Mouse (Mus musculus) thymus, postnatal 25 days (tissue): ENCODE measurements around the gene Trappc2l.

Source experiments
- DNase-seq: peaks from one replicate; pipeline ENCODE4 v3.0.0; 2022

Trappc2l gene

GRCm38 (mm10) chr8:122584981-122585380, 26.5 kb upstream of the Trappc2l start:
- no peak for DNase-seq

GRCm38 (mm10) chr8:122585411-122585891, 26.0 kb upstream of the Trappc2l start:
- no peak for DNase-seq

GRCm38 (mm10) chr8:122586171-122586570, 25.3 kb upstream of the Trappc2l start:
- DNase-seq, result no peak

GRCm38 (mm10) chr8:122586749-122587148, 24.7 kb upstream of the Trappc2l start:
- DNase-seq, result no peak

GRCm38 (mm10) chr8:122593240-122593639, 18.2 kb upstream of the Trappc2l start:
- no peak for DNase-seq

- no peak for DNase-seq
Measured at GRCm38 (mm10) chr8:122593783-122594507, 17.5 kb upstream of the Trappc2l start.

GRCm38 (mm10) chr8:122596031-122596430, 15.4 kb upstream of the Trappc2l start:
- peak; percentile 52 for DNase-seq

- no peak for DNase-seq
Measured at GRCm38 (mm10) chr8:122600666-122601065, 10.8 kb upstream of the Trappc2l start.

GRCm38 (mm10) chr8:122604640-122605039, 6.8 kb upstream of the Trappc2l start:
- DNase-seq, result no peak

GRCm38 (mm10) chr8:122605367-122605766, 6.1 kb upstream of the Trappc2l start:
- DNase-seq, result no peak

- no peak for DNase-seq
Measured at GRCm38 (mm10) chr8:122606810-122607209, 4.6 kb upstream of the Trappc2l start.

GRCm38 (mm10) chr8:122610209-122610608, 1.2 kb upstream of the Trappc2l start:
- no peak for DNase-seq

GRCm38 (mm10) chr8:122610612-122611277, 695 bp upstream of the Trappc2l start:
- DNase-seq, result no peak

- no peak for DNase-seq
Measured at GRCm38 (mm10) chr8:122616181-122616905, 4.9 kb downstream of the Trappc2l start.

GRCm38 (mm10) chr8:122617947-122618546, 6.6 kb downstream of the Trappc2l start:
- peak; percentile 81 for DNase-seq

GRCm38 (mm10) chr8:122618660-122619378, 7.4 kb downstream of the Trappc2l start:
- no peak for DNase-seq

- no peak for DNase-seq
Measured at GRCm38 (mm10) chr8:122620446-122620845, 9.0 kb downstream of the Trappc2l start.

GRCm38 (mm10) chr8:122622727-122623126, 11.3 kb downstream of the Trappc2l start, which contains the start of gene Pabpn1l:
Gene Pabpn1l (minus strand): TSS chr8:122622739.
- DNase-seq, result no peak

GRCm38 (mm10) chr8:122623844-122624642, 12.6 kb downstream of the Trappc2l start:
- no peak for DNase-seq

GRCm38 (mm10) chr8:122624653-122625052, 13.2 kb downstream of the Trappc2l start:
- no peak for DNase-seq

- DNase-seq, result no peak
Measured at GRCm38 (mm10) chr8:122625811-122626210, 14.4 kb downstream of the Trappc2l start.
